Mouse (Mus musculus): Measurements from ENCODE around the gene Tbx10. TPM values are rescaled to one million over a fixed set of nuclear protein-coding genes. Genes with fewer than 3 reads are reported as not detected.

The Tbx10 gene
- polyA plus RNA-seq, 1 experiment from 2014 or later: 1.3 TPM

GRCm38 (mm10) chr19:3980917-3981316 lies 11.6 kb upstream of the Tbx10 start:
- H3K36me3 ChIP-seq: no peaks in the 10 kb centered on the region

GRCm38 (mm10) chr19:3983527-3984200 lies 8.9 kb upstream of the Tbx10 start:
- Histone ChIP-seq H3K27ac (no peak overlapping the region), H3K4me2 (no peak overlapping the region)

More at GRCm38 (mm10) chr19:3980917-3981316, 11.6 kb upstream of the Tbx10 start:
- 60% methylated on average over 9 of the region's 9 CpGs for WGBS (ENCODE audit: insufficient replicate concordance)
- Histone ChIP-seq H3K4me2 (no peak overlapping the region), H3K9ac (no peak overlapping the region), H3K4me1 (peaks cover 18% of the 10 kb centered on the region), H3K27me3 (replicated peaks) (peaks cover 7% of the 10 kb centered on the region; the same call in 1 of the 2 replicates), H3K4me3 (no peak overlapping the region), H3K9me3 (replicated peaks) (no peaks in the 10 kb centered on the region), H3K27ac (no peak overlapping the region)
- no peak for ATAC-seq

GRCm38 (mm10) chr19:3985261-3985681 lies 7.3 kb upstream of the Tbx10 start:
- peaks cover 5% of the 10 kb centered on the region; the same call in 1 of the 2 replicates for H3K36me3 ChIP-seq
- peak overlapping the region; percentile 49 for H3K27ac ChIP-seq
- peaks cover 28% of the 10 kb centered on the region for H3K4me1 ChIP-seq
- H3K4me2 ChIP-seq: no peak overlapping the region; the same call in 1 of the 2 replicates
- no peak overlapping the region for H3K4me3 ChIP-seq
- WGBS (ENCODE audit: insufficient replicate concordance): 32% methylated on average over 8 of the region's 8 CpGs
- no peak overlapping the region for H3K9ac ChIP-seq
- H3K27me3 ChIP-seq (replicated peaks): no peaks in the 10 kb centered on the region; the same call in 1 of the 2 replicates
- no peaks in the 10 kb centered on the region for H3K9me3 ChIP-seq (replicated peaks)
- ATAC-seq: peak; percentile 33

More at GRCm38 (mm10) chr19:3983527-3984200, 8.9 kb upstream of the Tbx10 start:
- no peaks in the 10 kb centered on the region; the same call in 1 of the 2 replicates for H3K27me3 ChIP-seq (replicated peaks)
- peaks cover 30% of the 10 kb centered on the region for H3K4me1 ChIP-seq
- H3K9ac ChIP-seq: no peak overlapping the region
- WGBS (ENCODE audit: insufficient replicate concordance): 59% methylated on average over 9 of the region's 9 CpGs
- H3K9me3 ChIP-seq (replicated peaks): no peaks in the 10 kb centered on the region
- ATAC-seq: no peak
- H3K36me3 ChIP-seq: peaks cover 2% of the 10 kb centered on the region; the same call in 1 of the 2 replicates
- H3K4me3 ChIP-seq: no peak overlapping the region

- peak within 1 kb of the TSS; percentile 49 for H3K27ac ChIP-seq
- H3K4me1 ChIP-seq: peaks cover 27% of the 10 kb centered on the region
- H3K4me2 ChIP-seq: peak within 1 kb of the TSS; percentile 21
- peak; percentile 62 for ATAC-seq
- WGBS (ENCODE audit: insufficient replicate concordance): 18% methylated on average over 8 of the region's 8 CpGs
- peaks cover 5% of the 10 kb centered on the region; the same call in 1 of the 2 replicates for H3K36me3 ChIP-seq
- no peaks in the 10 kb centered on the region for H3K27me3 ChIP-seq (replicated peaks)
- H3K9ac ChIP-seq: 0 out of 2 replicates have a peak within 1 kb of the TSS, but pooled peaks have one; percentile 2
- H3K4me3 ChIP-seq: no peak within 1 kb of the TSS
- H3K9me3 ChIP-seq (replicated peaks): no peaks in the 10 kb centered on the region
These were observed 6.2 kb upstream of the Tbx10 start, which contains the start of gene Acy3 for GRCm38 (mm10) chr19:3986334-3986733. Gene Acy3 (plus strand): TSS chr19:3986570.

GRCm38 (mm10) chr19:3988066-3988465 lies 4.5 kb upstream of the Tbx10 start:
- no peak overlapping the region for H3K27ac ChIP-seq
- H3K4me1 ChIP-seq: peaks cover 33% of the 10 kb centered on the region
- no peak overlapping the region for H3K4me3 ChIP-seq
- WGBS (ENCODE audit: insufficient replicate concordance): 85% methylated on average over 14 of the region's 14 CpGs
- no peak overlapping the region for H3K4me2 ChIP-seq
- no peak for ATAC-seq
- H3K27me3 ChIP-seq (replicated peaks): peaks cover 15% of the 10 kb centered on the region
- no peaks in the 10 kb centered on the region for H3K9me3 ChIP-seq (replicated peaks)
- H3K9ac ChIP-seq: no peak overlapping the region
- peaks cover 5% of the 10 kb centered on the region; the same call in 1 of the 2 replicates for H3K36me3 ChIP-seq

GRCm38 (mm10) chr19:3988750-3989149 lies 3.8 kb upstream of the Tbx10 start:
- Histone ChIP-seq H3K4me3 (no peak overlapping the region), H3K27me3 (replicated peaks) (peaks cover 19% of the 10 kb centered on the region), H3K9ac (no peak overlapping the region), H3K36me3 (peaks cover 5% of the 10 kb centered on the region; the same call in 1 of the 2 replicates), H3K9me3 (replicated peaks) (no peaks in the 10 kb centered on the region), H3K4me1 (peaks cover 33% of the 10 kb centered on the region), H3K4me2 (no peak overlapping the region), H3K27ac (no peak overlapping the region)
- 84% methylated on average over 4 of the region's 4 CpGs for WGBS (ENCODE audit: insufficient replicate concordance)
- no peak for ATAC-seq

GRCm38 (mm10) chr19:3990804-3991203 lies 1.7 kb upstream of the Tbx10 start:
- peaks cover 5% of the 10 kb centered on the region; the same call in 1 of the 2 replicates for H3K36me3 ChIP-seq
- no peak overlapping the region for H3K9ac ChIP-seq
- ATAC-seq: no peak
- peaks cover 24% of the 10 kb centered on the region for H3K27me3 ChIP-seq (replicated peaks)
- no peaks in the 10 kb centered on the region for H3K9me3 ChIP-seq (replicated peaks)
- no peak overlapping the region for H3K27ac ChIP-seq
- H3K4me1 ChIP-seq: peaks cover 23% of the 10 kb centered on the region
- H3K4me2 ChIP-seq: no peak overlapping the region
- WGBS (ENCODE audit: insufficient replicate concordance): 55% methylated on average over 6 of the region's 6 CpGs
- no peak overlapping the region for H3K4me3 ChIP-seq

DNA sequence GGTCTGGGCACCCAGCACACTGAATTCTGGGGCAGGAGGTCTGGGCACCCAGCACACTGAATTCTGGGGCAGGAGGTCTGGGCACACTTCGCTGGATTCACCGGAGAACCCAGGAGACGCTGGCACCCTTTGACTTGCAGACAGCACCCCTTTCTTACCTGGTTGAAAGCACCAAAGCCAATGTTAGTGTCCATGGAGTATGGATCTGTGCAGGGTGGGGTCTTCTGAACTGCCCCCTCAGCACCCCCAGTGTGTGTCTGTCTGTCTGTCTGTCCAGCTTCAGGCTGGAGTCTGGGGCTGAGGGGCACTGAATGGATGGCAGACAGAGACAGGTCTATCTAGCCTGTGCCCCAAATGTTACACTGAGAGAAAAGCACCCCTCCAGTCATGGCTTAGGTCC lies 990 bp upstream of the Tbx10 start:
- H3K9ac ChIP-seq: no peak overlapping the region
- WGBS (ENCODE audit: insufficient replicate concordance): 86% methylated on average over 3 of the region's 3 CpGs

DNA sequence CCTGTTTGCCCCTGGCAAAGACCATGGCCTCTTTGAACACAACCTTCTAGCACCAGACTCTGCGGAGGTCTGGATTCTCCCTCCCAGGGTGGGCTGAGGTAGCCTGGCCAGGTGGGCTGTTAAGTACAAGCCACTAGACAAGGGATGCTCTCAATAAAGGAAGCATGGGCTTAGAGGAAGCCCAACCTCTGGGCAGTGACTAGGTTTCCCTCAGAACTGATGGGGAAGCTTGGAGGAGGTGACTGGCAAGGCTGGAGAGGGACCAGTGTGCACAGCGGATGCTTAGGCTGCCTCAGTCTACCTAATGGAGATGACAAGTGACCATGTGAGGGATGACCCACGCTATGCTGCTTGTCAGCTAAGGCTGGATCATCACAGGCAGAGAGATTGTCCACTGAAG lies 586 bp upstream of the Tbx10 start:
- WGBS (ENCODE audit: insufficient replicate concordance): 68% methylated on average over 3 of the region's 3 CpGs
- H3K27me3 ChIP-seq (replicated peaks): peaks cover 28% of the 10 kb centered on the region

More for the DNA sequence above, 990 bp upstream of the Tbx10 start:
- H3K4me2 ChIP-seq: no peak overlapping the region
- no peak overlapping the region for H3K27ac ChIP-seq
- no peak for ATAC-seq
- peaks cover 15% of the 10 kb centered on the region for H3K4me1 ChIP-seq
- peaks cover 28% of the 10 kb centered on the region for H3K27me3 ChIP-seq (replicated peaks)
- no peaks in the 10 kb centered on the region for H3K9me3 ChIP-seq (replicated peaks)
- H3K4me3 ChIP-seq: no peak overlapping the region
- peaks cover 5% of the 10 kb centered on the region; the same call in 1 of the 2 replicates for H3K36me3 ChIP-seq

GRCm38 (mm10) chr19:3994932-3995331 lies 2.4 kb downstream of the Tbx10 start:
- Histone ChIP-seq H3K36me3 (no peaks in the 10 kb centered on the region), H3K4me2 (no peak overlapping the region), H3K4me3 (no peak overlapping the region), H3K4me1 (peaks cover 21% of the 10 kb centered on the region), H3K27ac (no peak overlapping the region), H3K27me3 (replicated peaks) (peaks cover 31% of the 10 kb centered on the region), H3K9ac (no peak overlapping the region), H3K9me3 (replicated peaks) (no peaks in the 10 kb centered on the region)
- WGBS (ENCODE audit: insufficient replicate concordance): 58% methylated on average over 6 of the region's 6 CpGs
- ATAC-seq: no peak

More for the DNA sequence above, 586 bp upstream of the Tbx10 start:
- Histone ChIP-seq H3K4me2 (no peak overlapping the region), H3K27ac (no peak overlapping the region), H3K4me3 (no peak overlapping the region), H3K9ac (no peak overlapping the region), H3K36me3 (peaks cover 5% of the 10 kb centered on the region; the same call in 1 of the 2 replicates), H3K9me3 (replicated peaks) (no peaks in the 10 kb centered on the region), H3K4me1 (peaks cover 11% of the 10 kb centered on the region)
- ATAC-seq: no peak

GRCm38 (mm10) chr19:3995505-3995904 lies 3.0 kb downstream of the Tbx10 start:
- Histone ChIP-seq H3K27me3 (replicated peaks) (peaks cover 31% of the 10 kb centered on the region), H3K4me3 (no peak overlapping the region), H3K27ac (no peak overlapping the region), H3K9me3 (replicated peaks) (no peaks in the 10 kb centered on the region), H3K9ac (no peak overlapping the region), H3K4me2 (no peak overlapping the region), H3K36me3 (no peaks in the 10 kb centered on the region), H3K4me1 (peaks cover 21% of the 10 kb centered on the region)
- 81% methylated on average over 3 of the region's 3 CpGs for WGBS (ENCODE audit: insufficient replicate concordance)
- no peak for ATAC-seq

GRCm38 (mm10) chr19:3996106-3996505 lies 3.6 kb downstream of the Tbx10 start:
- 58% methylated on average over 7 of the region's 7 CpGs for WGBS (ENCODE audit: insufficient replicate concordance)
- no peak overlapping the region for H3K4me2 ChIP-seq
- H3K27me3 ChIP-seq (replicated peaks): peaks cover 31% of the 10 kb centered on the region
- H3K27ac ChIP-seq: no peak overlapping the region
- H3K9me3 ChIP-seq (replicated peaks): no peaks in the 10 kb centered on the region
- no peak for ATAC-seq
- no peak overlapping the region for H3K9ac ChIP-seq
- no peak overlapping the region for H3K4me3 ChIP-seq
- H3K36me3 ChIP-seq: no peaks in the 10 kb centered on the region
- peaks cover 27% of the 10 kb centered on the region for H3K4me1 ChIP-seq

Measured in liver, embryonic 12.5 days (tissue).